Mouse (Mus musculus) naive thymus-derived CD4-positive, alpha-beta T cell, adult 2 months (primary cell): ENCODE data around the gene Fam136a.
A peak's percentile ranks its signal among the peaks of the same experiment; 100 is the strongest.

Source experiments
- DNase-seq: peaks from one replicate; pipeline ENCODE4 v3.0.0-alpha.2; 2011; ENCODE audit warnings: low read depth

The Fam136a gene

GRCm38 (mm10) chr6:86397257-86397980 lies 32.0 kb downstream of the Fam136a start:
- DNase-seq = no peak

GRCm38 (mm10) chr6:86398986-86399385 lies 33.5 kb downstream of the Fam136a start:
- no peak for DNase-seq

- no peak for DNase-seq
Measured at GRCm38 (mm10) chr6:86399995-86400394, 34.5 kb downstream of the Fam136a start.

GRCm38 (mm10) chr6:86400972-86401371 lies 35.5 kb downstream of the Fam136a start:
- DNase-seq = peak; percentile 90

- DNase-seq = no peak
Measured at GRCm38 (mm10) chr6:86402681-86403607, 37.5 kb downstream of the Fam136a start.

GRCm38 (mm10) chr6:86403728-86404099 lies 38.3 kb downstream of the Fam136a start:
- DNase-seq = no peak

GRCm38 (mm10) chr6:86404100-86404861 lies 38.8 kb downstream of the Fam136a start, which contains the start of gene Tia1:
Gene Tia1, plus strand, starts transcription at chr6:86404219.
- peak; percentile 97 for DNase-seq

GRCm38 (mm10) chr6:86404996-86405395 lies 39.5 kb downstream of the Fam136a start:
- peak; percentile 44 for DNase-seq

- no peak for DNase-seq
Measured at GRCm38 (mm10) chr6:86406306-86406705, 40.9 kb downstream of the Fam136a start.

- DNase-seq = no peak
Measured at GRCm38 (mm10) chr6:86418711-86419110, 53.3 kb downstream of the Fam136a start.

GRCm38 (mm10) chr6:86419239-86419638 lies 53.8 kb downstream of the Fam136a start:
- no peak for DNase-seq
